Mouse (Mus musculus): Measurements from ENCODE around the gene Ccdc183.

- no peak for TF ChIP-seq CTCF (IDR thresholded peaks at IDR 0.05; ENCODE audit: control insufficient read depth, insufficient read depth, insufficient replicate concordance, low read depth, low read length)
- no peak for TF ChIP-seq POLR2A (IDR thresholded peaks at IDR 0.05; ENCODE audit: control insufficient read depth, low read depth, low read length)
Measured at GRCm38 (mm10) chr2:25565741-25566140, 51.7 kb downstream of the Ccdc183 start.
